Mouse (Mus musculus) thymus, postnatal 4 days (tissue): ENCODE results near the gene Zfp60.
"Not testable (repeated sequence)": the region's sequence is repeated elsewhere in the genome, so short reads cannot be mapped to it uniquely, and the experiment has no call there.

Experiments used
- DNase-seq: peaks from one replicate; pipeline ENCODE4 v3.0.0; 2021

Gene Zfp60

GRCm38 (mm10) chr7:27731281-27731883, at the start of gene Zfp60:
Zfp60 (plus strand) TSS chr7:27731389.
- peak; percentile 86 for DNase-seq

GRCm38 (mm10) chr7:27683218-27683617, 48.0 kb upstream of the Zfp60 start:
- DNase-seq = no peak

GRCm38 (mm10) chr7:27685220-27685619, 46.0 kb upstream of the Zfp60 start:
- DNase-seq = no peak

- DNase-seq = no peak
Measured at GRCm38 (mm10) chr7:27685681-27686080, 45.5 kb upstream of the Zfp60 start.

GRCm38 (mm10) chr7:27687043-27687442, 44.1 kb upstream of the Zfp60 start:
- no peak for DNase-seq

- DNase-seq = no peak
Measured at GRCm38 (mm10) chr7:27687836-27688235, 43.4 kb upstream of the Zfp60 start.

- peak; percentile 17 for DNase-seq
Measured at GRCm38 (mm10) chr7:27688246-27688788, 42.9 kb upstream of the Zfp60 start.

- DNase-seq = peak; percentile 88
Measured at GRCm38 (mm10) chr7:27688815-27689612, 42.2 kb upstream of the Zfp60 start, which contains the start of gene Zfp607b. Zfp607b (plus strand) TSS chr7:27689340.

GRCm38 (mm10) chr7:27691076-27691475, 40.1 kb upstream of the Zfp60 start:
- peak; percentile 72 for DNase-seq

GRCm38 (mm10) chr7:27696711-27697110, 34.5 kb upstream of the Zfp60 start:
- DNase-seq = no peak

GRCm38 (mm10) chr7:27710402-27710801, 20.8 kb upstream of the Zfp60 start:
- no peak for DNase-seq

GRCm38 (mm10) chr7:27721951-27722350, 9.2 kb upstream of the Zfp60 start:
- no peak for DNase-seq

- peak; percentile 58 for DNase-seq
Measured at GRCm38 (mm10) chr7:27725566-27726538, 5.3 kb upstream of the Zfp60 start.

GRCm38 (mm10) chr7:27727471-27727870, 3.7 kb upstream of the Zfp60 start:
- no peak for DNase-seq

GRCm38 (mm10) chr7:27731946-27732345, 757 bp downstream of the Zfp60 start:
- DNase-seq = no peak

GRCm38 (mm10) chr7:27732508-27732907, 1.3 kb downstream of the Zfp60 start:
- DNase-seq = no peak

- DNase-seq = no peak
Measured at GRCm38 (mm10) chr7:27735457-27735856, 4.3 kb downstream of the Zfp60 start.

GRCm38 (mm10) chr7:27756351-27757047, 25.3 kb downstream of the Zfp60 start:
- DNase-seq = no peak

- no peak for DNase-seq
Measured at GRCm38 (mm10) chr7:27757048-27757375, 25.8 kb downstream of the Zfp60 start.

GRCm38 (mm10) chr7:27765176-27765886, 34.1 kb downstream of the Zfp60 start:
- no peak for DNase-seq

GRCm38 (mm10) chr7:27789306-27789705, 58.1 kb downstream of the Zfp60 start:
- DNase-seq = no peak

GRCm38 (mm10) chr7:27793865-27794264, 62.7 kb downstream of the Zfp60 start:
- DNase-seq = not testable (repeated sequence)
